In the genomic region with DNA sequence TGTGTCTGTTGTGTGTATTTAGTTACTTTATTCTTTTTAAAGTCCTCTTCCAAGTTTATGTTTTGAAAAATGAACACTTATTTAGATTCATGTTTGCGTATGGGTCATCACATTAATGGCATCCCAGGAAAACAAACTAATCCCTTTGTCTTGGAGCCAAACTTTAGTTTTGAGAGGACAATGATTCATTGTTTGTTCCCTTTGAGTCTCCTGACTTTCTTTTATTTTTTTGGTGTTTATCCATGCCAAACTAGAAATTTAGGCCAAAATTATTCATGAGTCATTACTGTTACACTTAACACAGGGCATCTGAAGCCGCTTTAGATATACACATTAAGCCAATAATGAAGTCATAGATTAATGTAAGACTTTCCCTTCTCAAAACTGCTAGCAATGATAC, we compare ENCODE assay signal across 31 mouse cellular contexts. TPM values are rescaled to one million over a fixed set of nuclear protein-coding genes. Genes with fewer than 3 reads are reported as not detected.
DNase-seq lines count a peak whose midpoint lies in the region; ATAC-seq and TF ChIP-seq lines count a peak whose summit lies in the region.
"Had no signal": no experiment of that assay in that cellular context is flagged by ENCODE, and none has a peak within 500 bp of the region (broad histone marks: within the 10 kb centered on the region; RNA-seq: fewer than 3 reads in every experiment).

No protein-coding gene starts in this region.

- peak; percentile 9 for DNase-seq in heart, postnatal 0 days (ENCODE audit: low spot score)
- no peak for DNase-seq in heart, adult 8-10 months (ENCODE audit: low spot score)
- DNase-seq in midbrain, embryonic 11.5 days (ENCODE audit: low spot score, missing footprints) = peak; percentile 14
- peak; percentile 89 for DNase-seq in Muller cell, postnatal 12 days (ENCODE audit: inconsistent ontology term)
- peak; percentile 24 for DNase-seq in adipocyte (ENCODE audit: low spot score)
- DNase-seq in lung, postnatal 0 days (ENCODE audit: low spot score) = no peak
- no peak for DNase-seq in forebrain, postnatal 0 days
- DNase-seq: adrenal gland, adult 2 months; adrenal gland, postnatal 10 days; adrenal gland, postnatal 25 days; B cell, adult 2 months; cerebellum, adult 11 months; cerebellum, adult 18-20 months; cerebellum, adult 8-10 months; cerebellum, adult 9-11 months; cerebellum, postnatal 14 days; cerebellum, postnatal 36 days; embryo, embryonic 11 days had no signal

- no peaks in the 10 kb centered on the region for H3K9me3 ChIP-seq in heart, postnatal 0 days (replicated peaks; ENCODE audit: control insufficient read depth, low read length)
- H3K9me3 ChIP-seq in midbrain, embryonic 11.5 days (ENCODE audit: control insufficient read depth, low read length) = no peaks in the 10 kb centered on the region
- H3K9me3 ChIP-seq in midbrain, embryonic 13.5 days = no peaks in the 10 kb centered on the region
- H3K9me3 ChIP-seq in lung, postnatal 0 days (ENCODE audit: low read length) = no peaks in the 10 kb centered on the region
- H3K9me3 ChIP-seq in forebrain, postnatal 0 days (ENCODE audit: low read length) = no peaks in the 10 kb centered on the region
- H3K9me3 ChIP-seq: embryonic facial prominence, embryonic 13.5 days; embryonic facial prominence, embryonic 15.5 days; forebrain, embryonic 10.5 days; forebrain, embryonic 12.5 days; G1E had no signal

- TF ChIP-seq EP300 in heart, postnatal 0 days (IDR thresholded peaks at IDR 0.05; ENCODE audit: low read depth) = no peak
- no peak for TF ChIP-seq EP300 in lung, postnatal 0 days (IDR thresholded peaks at IDR 0.05)

- H3K9ac ChIP-seq in heart, postnatal 0 days (replicated peaks; ENCODE audit: low read depth, low read length) = no peak overlapping the region
- no peak overlapping the region for H3K9ac ChIP-seq in midbrain, embryonic 11.5 days (ENCODE audit: low read length)
- H3K9ac ChIP-seq in midbrain, embryonic 13.5 days (replicated peaks) = no peak overlapping the region
- no peak overlapping the region for H3K9ac ChIP-seq in lung, postnatal 0 days (replicated peaks; ENCODE audit: low read depth)
- H3K9ac ChIP-seq in forebrain, postnatal 0 days = no peak overlapping the region
- H3K9ac ChIP-seq: embryonic facial prominence, embryonic 13.5 days; embryonic facial prominence, embryonic 15.5 days; forebrain, embryonic 12.5 days had no signal

- H3K4me2 ChIP-seq in heart, postnatal 0 days (ENCODE audit: low read depth, low read length) = no peak overlapping the region
- H3K4me2 ChIP-seq in midbrain, embryonic 11.5 days = no peak overlapping the region
- H3K4me2 ChIP-seq in midbrain, embryonic 13.5 days (replicated peaks) = no peak overlapping the region
- no peak overlapping the region for H3K4me2 ChIP-seq in lung, postnatal 0 days (replicated peaks; ENCODE audit: low read depth, low read length)
- H3K4me2 ChIP-seq in forebrain, postnatal 0 days (ENCODE audit: low read depth) = no peak overlapping the region
- H3K4me2 ChIP-seq: embryonic facial prominence, embryonic 13.5 days; embryonic facial prominence, embryonic 15.5 days; forebrain, embryonic 12.5 days had no signal

- WGBS in heart, postnatal 0 days = 84% methylated on average over 2 of the region's 2 CpGs
- WGBS in midbrain, embryonic 11.5 days = 98% methylated on average over 2 of the region's 2 CpGs
- 94% methylated on average over 2 of the region's 2 CpGs for WGBS in midbrain, embryonic 13.5 days
- 68% methylated on average over 2 of the region's 2 CpGs for WGBS in lung, postnatal 0 days
- WGBS in forebrain, postnatal 0 days = 89% methylated on average over 2 of the region's 2 CpGs

- no peaks in the 10 kb centered on the region for H3K4me1 ChIP-seq in heart, postnatal 0 days (ENCODE audit: control insufficient read depth, insufficient read depth)
- H3K4me1 ChIP-seq in midbrain, embryonic 11.5 days (ENCODE audit: control insufficient read depth, insufficient read depth, low read length) = no peaks in the 10 kb centered on the region
- no peaks in the 10 kb centered on the region for H3K4me1 ChIP-seq in midbrain, embryonic 13.5 days (replicated peaks)
- H3K4me1 ChIP-seq in lung, postnatal 0 days (ENCODE audit: insufficient read depth, low read depth, low read length) = no peaks in the 10 kb centered on the region
- no peaks in the 10 kb centered on the region for H3K4me1 ChIP-seq in forebrain, postnatal 0 days (ENCODE audit: insufficient read depth)
- H3K4me1 ChIP-seq: embryonic facial prominence, embryonic 13.5 days; embryonic facial prominence, embryonic 15.5 days; forebrain, embryonic 10.5 days; forebrain, embryonic 12.5 days had no signal

- no peak for TF ChIP-seq CTCF in heart, postnatal 0 days (IDR thresholded peaks at IDR 0.05; ENCODE audit: low read depth)
- no peak for TF ChIP-seq CTCF in lung, postnatal 0 days (IDR thresholded peaks at IDR 0.05)
- TF ChIP-seq CTCF in forebrain, postnatal 0 days (IDR thresholded peaks at IDR 0.05; ENCODE audit: low read depth) = no peak

- ATAC-seq in heart, postnatal 0 days (ENCODE audit: insufficient read depth, low read depth) = no peak
- no peak for ATAC-seq in midbrain, embryonic 11.5 days (ENCODE audit: low FRiP score)
- no peak for ATAC-seq in midbrain, embryonic 13.5 days
- no peak for ATAC-seq in lung, postnatal 0 days
- no peak for ATAC-seq in forebrain, postnatal 0 days
- ATAC-seq: activated CD4-positive, CD25-positive, alpha-beta regulatory T cell, adult 4 months; CD4-positive, CD25-positive, alpha-beta regulatory T cell, adult 4 months; forebrain, embryonic 14.5 days; forebrain, embryonic 16.5 days; Patski had no signal

- no peak overlapping the region for H3K4me3 ChIP-seq in heart, postnatal 0 days (ENCODE audit: low read depth, low read length)
- no peak overlapping the region for H3K4me3 ChIP-seq in midbrain, embryonic 11.5 days (ENCODE audit: low read depth, low read length)
- no peak overlapping the region for H3K4me3 ChIP-seq in midbrain, embryonic 13.5 days (replicated peaks)
- no peak overlapping the region for H3K4me3 ChIP-seq in lung, postnatal 0 days (ENCODE audit: low read depth, low read length)
- no peak overlapping the region for H3K4me3 ChIP-seq in forebrain, postnatal 0 days (ENCODE audit: low read depth, low read length)
- H3K4me3 ChIP-seq: embryonic facial prominence, embryonic 13.5 days; embryonic facial prominence, embryonic 15.5 days; erythroblast, embryonic 14.5 days; forebrain, embryonic 10.5 days; forebrain, embryonic 12.5 days had no signal

- no peaks in the 10 kb centered on the region for H3K27me3 ChIP-seq in heart, postnatal 0 days (ENCODE audit: control insufficient read depth, insufficient read depth, low read length)
- H3K27me3 ChIP-seq in midbrain, embryonic 11.5 days (ENCODE audit: control insufficient read depth, insufficient read depth, low read length) = no peaks in the 10 kb centered on the region
- no peaks in the 10 kb centered on the region for H3K27me3 ChIP-seq in midbrain, embryonic 13.5 days
- no peaks in the 10 kb centered on the region for H3K27me3 ChIP-seq in lung, postnatal 0 days (replicated peaks; ENCODE audit: insufficient read depth, low read length)
- H3K27me3 ChIP-seq in forebrain, postnatal 0 days (ENCODE audit: insufficient read depth, low read length) = no peaks in the 10 kb centered on the region
- H3K27me3 ChIP-seq: CH12.LX; embryonic facial prominence, embryonic 13.5 days; embryonic facial prominence, embryonic 15.5 days; forebrain, embryonic 12.5 days; Patski had no signal

- H3K27ac ChIP-seq in heart, postnatal 0 days (ENCODE audit: low read depth) = no peak overlapping the region
- H3K27ac ChIP-seq in midbrain, embryonic 11.5 days (ENCODE audit: low read depth, low read length) = no peak overlapping the region
- H3K27ac ChIP-seq in midbrain, embryonic 13.5 days = no peak overlapping the region
- H3K27ac ChIP-seq in lung, postnatal 0 days (ENCODE audit: low read length) = no peak overlapping the region
- no peak overlapping the region for H3K27ac ChIP-seq in forebrain, postnatal 0 days (ENCODE audit: low read depth, low read length)
- H3K27ac ChIP-seq: embryonic facial prominence, embryonic 13.5 days; embryonic facial prominence, embryonic 15.5 days; forebrain, embryonic 10.5 days; forebrain, embryonic 12.5 days had no signal

- no peaks in the 10 kb centered on the region for H3K36me3 ChIP-seq in heart, postnatal 0 days (replicated peaks; ENCODE audit: control insufficient read depth, insufficient read depth, low read length)
- no peaks in the 10 kb centered on the region for H3K36me3 ChIP-seq in midbrain, embryonic 11.5 days (ENCODE audit: control insufficient read depth, insufficient read depth, low read length)
- H3K36me3 ChIP-seq in midbrain, embryonic 13.5 days = no peaks in the 10 kb centered on the region
- no peaks in the 10 kb centered on the region for H3K36me3 ChIP-seq in lung, postnatal 0 days (ENCODE audit: insufficient read depth, low read length)
- no peaks in the 10 kb centered on the region for H3K36me3 ChIP-seq in forebrain, postnatal 0 days (ENCODE audit: insufficient read depth)
- H3K36me3 ChIP-seq: embryonic facial prominence, embryonic 13.5 days; embryonic facial prominence, embryonic 15.5 days; forebrain, embryonic 10.5 days; forebrain, embryonic 12.5 days; G1E had no signal

RNA-seq across cellular contexts. Expression of a gene that starts 12.5 kb away (rescaled TPM):
- 10.5 and 13.8 TPM in 2 replicates for total RNA-seq in heart, postnatal 0 days (2014; rRNA removed; ENCODE audit: low replicate concordance)
- 7.0 and 7.6 TPM in 2 replicates for polyA plus RNA-seq in heart, postnatal 0 days (2015; fragmentation: Nextera tagmentation; extraction: Ambion mirVana)
- total RNA-seq in heart, adult 8-10 months (2022) = 1 to 10 TPM; 4.8 to 7.5 (median 5.2) TPM
- 4.1 and 5.8 TPM in 2 replicates for polyA plus RNA-seq in midbrain, embryonic 11.5 days (2014; fragmentation: Nextera tagmentation; extraction: Ambion mirVana)
- 3.1 and 3.3 TPM in 2 replicates for polyA plus RNA-seq in midbrain, embryonic 13.5 days (2015; fragmentation: Nextera tagmentation; extraction: Ambion mirVana)
- 22.8 and 24.4 TPM in 2 replicates for polyA plus RNA-seq in lung, postnatal 0 days (2015; fragmentation: Nextera tagmentation; extraction: Ambion mirVana)
- total RNA-seq in forebrain, postnatal 0 days (2014; rRNA removed) = 8.2 and 8.8 TPM in 2 replicates
- polyA plus RNA-seq in forebrain, postnatal 0 days (2015; fragmentation: Nextera tagmentation; extraction: Ambion mirVana) = 4.7 and 4.9 TPM in 2 replicates
- total RNA-seq: CH12.LX had no signal
- polyA plus RNA-seq: erythroblast, embryonic 14.5 days; G1E had no signal

Comparison
In these comparisons a context has a peak if more than half of its experiments do, and no peak if none do; other contexts are left out.
1. DNase-seq: peak in heart, postnatal 0 days (single experiment), midbrain, embryonic 11.5 days (single experiment), Muller cell, postnatal 12 days (single experiment) and adipocyte (single experiment); none in heart, adult 8-10 months (single experiment), lung, postnatal 0 days (single experiment) and forebrain, postnatal 0 days (single experiment).